Mouse (Mus musculus) liver, embryonic 14.5 days (tissue): Measurements from ENCODE around the gene Tppp.
"Not testable (repeated sequence)": the region's sequence is repeated elsewhere in the genome, so short reads cannot be mapped to it uniquely, and the experiment has no call there.

Experiments
- CTCF ChIP-seq: IDR thresholded peaks from 2 replicates; pipeline ENCODE4 v1.5.1; 2016; ENCODE audit warnings: antibody characterized with exemption, low read depth, control low read depth
- EP300 ChIP-seq: IDR thresholded peaks from 2 replicates; pipeline ENCODE4 v1.6.1; 2016; ENCODE audit warnings: antibody characterized with exemption, low read depth

- not testable (repeated sequence) for TF ChIP-seq CTCF, EP300
These were observed 9.8 kb downstream of the Tppp start for GRCm38 (mm10) chr13:74019006-74019405.
